Mouse (Mus musculus) midbrain, embryonic 12.5 days (tissue): ENCODE data around the gene Ttll8. TPM values are rescaled to one million over a fixed set of nuclear protein-coding genes. Genes with fewer than 3 reads are reported as not detected.

Experiments used
- ATAC-seq: fragments of 200-750 bp; cut with Nextera tagmentation; 2 replicates; pipeline ENCODE4 v1.8.0; 2017; ENCODE audit warnings: low read depth, moderate TSS enrichment, moderate library complexity; ENCODE audit not compliant: low FRiP score
- H3K27ac ChIP-seq: fragments of 300-500 bp; sonication (generic); replicated peaks from 2 replicates; pipeline ENCODE4 v1.5.1; 2016; ENCODE audit warnings: mild to moderate bottlenecking
- H3K27me3 ChIP-seq: fragments of 300-500 bp; sonication (generic); 2 replicates; pipeline ENCODE4 v1.6.1; 2016; ENCODE audit warnings: mild to moderate bottlenecking
- H3K36me3 ChIP-seq: fragments of 300-500 bp; sonication (generic); 2 replicates; pipeline ENCODE4 v1.6.1; 2016
- H3K4me1 ChIP-seq: fragments of 300-500 bp; sonication (generic); 2 replicates; pipeline ENCODE4 v1.6.1; 2016
- H3K4me2 ChIP-seq: fragments of 300-500 bp; sonication (generic); replicated peaks from 2 replicates; pipeline ENCODE4 v1.6.1; 2016; ENCODE audit warnings: mild to moderate bottlenecking, moderate library complexity
- H3K4me3 ChIP-seq: fragments of 300-500 bp; sonication (generic); 2 replicates; pipeline ENCODE4 v1.5.1; 2016; ENCODE audit warnings: mild to moderate bottlenecking
- H3K9ac ChIP-seq: fragments of 300-500 bp; sonication (generic); replicated peaks from 2 replicates; pipeline ENCODE4 v1.6.1; 2016; ENCODE audit warnings: mild to moderate bottlenecking, moderate library complexity
- H3K9me3 ChIP-seq: fragments of 300-500 bp; sonication (generic); 2 replicates; pipeline ENCODE4 v1.6.1; 2016; ENCODE audit warnings: mild to moderate bottlenecking
- WGBS: fragments of 180-500 bp; shearing (Covaris S2); methylation state at CpG from one replicate; pipeline ENCODE4 v1.1.7; 2016; 5-methylcytosine and 5-hydroxymethylcytosine counted together
- polyA plus RNA-seq: library from polyadenylated mRNA; unstranded; fragments of >200 nt; fragmentation: Nextera tagmentation; extraction: Ambion mirVana; gene quantifications from 2 replicates; pipeline ENCODE4 v1.2.1, GENCODE M21; 2016

The Ttll8 gene
- polyA plus RNA-seq, 1 experiment from 2014 or later: not detected

DNA sequence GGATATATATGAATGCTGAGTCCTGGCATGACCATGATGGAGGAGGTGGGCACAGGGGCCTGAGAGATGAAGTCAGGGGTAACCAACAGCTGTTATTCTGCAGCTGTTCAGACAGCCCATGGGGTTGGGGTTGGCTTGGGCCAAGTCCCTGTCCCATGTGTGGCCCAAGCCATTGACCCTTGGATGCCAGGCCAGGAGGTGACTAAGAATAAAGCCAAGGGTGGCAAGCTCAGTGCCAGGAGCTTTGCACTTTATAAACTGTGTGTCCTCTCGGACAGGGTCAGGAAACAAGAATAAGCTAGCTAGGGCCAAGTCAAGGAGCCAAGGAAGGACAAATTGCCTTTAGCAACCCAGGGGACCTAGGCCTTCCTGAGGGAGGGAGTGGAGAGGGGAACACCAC, 62.0 kb downstream of the Ttll8 start:
- no peaks in the 10 kb centered on the region for H3K9me3 ChIP-seq
- H3K4me1 ChIP-seq: peaks cover 14% of the 10 kb centered on the region
- no peak for ATAC-seq
- 96% methylated on average over 1 of the region's 1 CpGs for WGBS
- H3K4me2 ChIP-seq: no peak overlapping the region
- H3K36me3 ChIP-seq: no peaks in the 10 kb centered on the region
- H3K4me3 ChIP-seq: no peak overlapping the region
- no peak overlapping the region for H3K9ac ChIP-seq
- no peak overlapping the region for H3K27ac ChIP-seq
- H3K27me3 ChIP-seq: peaks cover 46% of the 10 kb centered on the region

GRCm38 (mm10) chr15:88891676-88892040, 62.6 kb downstream of the Ttll8 start:
- no peaks in the 10 kb centered on the region for H3K9me3 ChIP-seq
- H3K27me3 ChIP-seq: peaks cover 46% of the 10 kb centered on the region
- ATAC-seq: peak; percentile 8; the same call in 1 of the 2 replicates
- H3K9ac ChIP-seq: no peak overlapping the region
- H3K27ac ChIP-seq: no peak overlapping the region
- 67% methylated on average over 8 of the region's 8 CpGs for WGBS
- no peaks in the 10 kb centered on the region for H3K36me3 ChIP-seq
- peaks cover 14% of the 10 kb centered on the region for H3K4me1 ChIP-seq
- no peak overlapping the region; the same call in 1 of the 2 replicates for H3K4me3 ChIP-seq
- H3K4me2 ChIP-seq: peak overlapping the region; percentile 86; the same call in 1 of the 2 replicates

- peak; percentile 93 for ATAC-seq
- H3K9ac ChIP-seq: peak overlapping the region; percentile 67
- 2% methylated on average over 40 of the region's 41 CpGs for WGBS
- H3K4me1 ChIP-seq: peaks cover 14% of the 10 kb centered on the region
- H3K4me2 ChIP-seq: peak overlapping the region; percentile 86
- H3K27ac ChIP-seq: no peak overlapping the region
- H3K4me3 ChIP-seq: peak overlapping the region; percentile 51
- H3K9me3 ChIP-seq: no peaks in the 10 kb centered on the region
- peaks cover 46% of the 10 kb centered on the region for H3K27me3 ChIP-seq
- no peaks in the 10 kb centered on the region for H3K36me3 ChIP-seq
Observed at GRCm38 (mm10) chr15:88890751-88891675, 63.2 kb downstream of the Ttll8 start.

GRCm38 (mm10) chr15:88889994-88890393, 64.2 kb downstream of the Ttll8 start:
- peak overlapping the region; percentile 86 for H3K4me2 ChIP-seq
- no peak overlapping the region for H3K27ac ChIP-seq
- ATAC-seq: no peak
- 65% methylated on average over 3 of the region's 3 CpGs for WGBS
- no peak overlapping the region; the same call in 1 of the 2 replicates for H3K4me3 ChIP-seq
- H3K27me3 ChIP-seq: peaks cover 46% of the 10 kb centered on the region
- H3K36me3 ChIP-seq: no peaks in the 10 kb centered on the region
- H3K9ac ChIP-seq: no peak overlapping the region
- no peaks in the 10 kb centered on the region for H3K9me3 ChIP-seq
- H3K4me1 ChIP-seq: peaks cover 14% of the 10 kb centered on the region

- no peaks in the 10 kb centered on the region for H3K9me3 ChIP-seq
- WGBS: 85% methylated on average over 3 of the region's 3 CpGs
- no peak for ATAC-seq
- no peak overlapping the region for H3K27ac ChIP-seq
- no peak overlapping the region for H3K4me3 ChIP-seq
- peaks cover 46% of the 10 kb centered on the region for H3K27me3 ChIP-seq
- peaks cover 14% of the 10 kb centered on the region for H3K4me1 ChIP-seq
- no peak overlapping the region for H3K4me2 ChIP-seq
- H3K9ac ChIP-seq: no peak overlapping the region
- H3K36me3 ChIP-seq: no peaks in the 10 kb centered on the region
Observed at GRCm38 (mm10) chr15:88889032-88889431, 65.2 kb downstream of the Ttll8 start.

DNA sequence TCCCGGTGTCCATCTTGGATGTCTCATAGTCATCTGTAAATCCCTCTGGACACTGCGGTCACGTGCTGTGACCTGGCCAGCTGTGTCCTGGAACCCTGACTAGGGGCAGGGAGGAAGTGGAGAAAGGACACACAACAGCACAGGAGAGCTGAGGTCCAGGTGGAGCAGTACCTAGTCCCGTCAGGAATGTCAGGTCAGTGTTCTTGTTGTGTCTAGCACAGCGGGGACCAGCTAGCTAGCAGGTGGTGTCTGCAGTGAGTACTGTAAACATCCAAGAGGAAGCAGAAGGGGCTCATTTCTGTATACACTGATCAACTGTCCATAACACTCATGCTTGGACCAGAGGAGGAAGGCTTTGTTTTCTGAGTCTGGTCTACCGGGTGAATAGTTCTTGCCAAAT, 68.8 kb downstream of the Ttll8 start:
- no peak overlapping the region for H3K9ac ChIP-seq
- no peak overlapping the region for H3K4me2 ChIP-seq
- no peak overlapping the region for H3K4me3 ChIP-seq
- H3K4me1 ChIP-seq: peaks cover 5% of the 10 kb centered on the region; the same call in 1 of the 2 replicates
- H3K36me3 ChIP-seq: no peaks in the 10 kb centered on the region
- WGBS: 90% methylated on average over 6 of the region's 6 CpGs
- H3K27ac ChIP-seq: no peak overlapping the region
- ATAC-seq: no peak
- peaks cover 19% of the 10 kb centered on the region for H3K27me3 ChIP-seq
- H3K9me3 ChIP-seq: no peaks in the 10 kb centered on the region

DNA sequence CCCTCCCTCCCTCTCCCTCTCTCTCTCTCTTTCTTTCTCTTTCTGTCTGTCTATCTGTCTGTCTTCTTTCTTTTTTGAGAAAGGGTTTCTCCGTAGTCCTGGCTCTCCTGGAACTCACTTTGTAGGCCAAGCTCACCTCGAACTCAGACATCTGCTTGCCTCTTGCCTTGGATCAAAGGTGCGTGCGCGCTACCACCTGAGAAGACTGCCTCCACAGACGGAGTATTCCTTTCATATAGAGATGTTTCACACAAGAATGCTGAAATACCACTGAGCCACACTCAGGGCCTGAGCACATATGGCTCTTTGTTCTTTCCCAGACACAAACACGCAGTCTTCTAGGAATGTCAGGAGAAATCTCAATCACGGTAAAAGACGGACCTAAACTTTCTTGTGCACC, 70.9 kb downstream of the Ttll8 start:
- Histone ChIP-seq H3K27me3 (no peaks in the 10 kb centered on the region), H3K9me3 (no peaks in the 10 kb centered on the region), H3K4me1 (no peaks in the 10 kb centered on the region), H3K4me2 (no peak overlapping the region), H3K4me3 (no peak overlapping the region), H3K9ac (no peak overlapping the region), H3K27ac (no peak overlapping the region), H3K36me3 (no peaks in the 10 kb centered on the region)
- ATAC-seq: no peak
- WGBS: 84% methylated on average over 9 of the region's 9 CpGs

DNA sequence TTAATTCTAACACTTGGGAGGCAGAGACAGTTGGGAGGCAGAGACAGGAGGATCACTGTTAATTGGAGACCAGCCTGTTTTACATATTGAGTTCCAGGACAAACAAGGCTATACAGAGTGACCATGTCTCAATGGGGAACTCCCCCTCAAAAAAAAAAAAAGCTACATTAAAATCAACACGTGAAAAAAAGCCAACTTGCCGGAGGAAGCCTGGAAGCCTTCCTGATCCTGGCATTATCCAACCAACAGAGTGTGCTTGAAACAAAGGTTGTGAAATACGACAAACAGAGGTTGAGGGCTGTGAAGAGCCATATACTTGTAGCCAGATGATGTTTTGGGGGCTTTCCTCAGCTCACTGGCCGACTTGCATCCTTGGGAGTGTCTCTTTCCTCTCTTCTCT, 71.4 kb downstream of the Ttll8 start:
- Histone ChIP-seq H3K4me3 (no peak overlapping the region), H3K27me3 (no peaks in the 10 kb centered on the region), H3K4me1 (no peaks in the 10 kb centered on the region), H3K4me2 (no peak overlapping the region), H3K9me3 (no peaks in the 10 kb centered on the region), H3K9ac (no peak overlapping the region), H3K27ac (no peak overlapping the region), H3K36me3 (no peaks in the 10 kb centered on the region)
- WGBS: 75% methylated on average over 4 of the region's 4 CpGs
- no peak for ATAC-seq

DNA sequence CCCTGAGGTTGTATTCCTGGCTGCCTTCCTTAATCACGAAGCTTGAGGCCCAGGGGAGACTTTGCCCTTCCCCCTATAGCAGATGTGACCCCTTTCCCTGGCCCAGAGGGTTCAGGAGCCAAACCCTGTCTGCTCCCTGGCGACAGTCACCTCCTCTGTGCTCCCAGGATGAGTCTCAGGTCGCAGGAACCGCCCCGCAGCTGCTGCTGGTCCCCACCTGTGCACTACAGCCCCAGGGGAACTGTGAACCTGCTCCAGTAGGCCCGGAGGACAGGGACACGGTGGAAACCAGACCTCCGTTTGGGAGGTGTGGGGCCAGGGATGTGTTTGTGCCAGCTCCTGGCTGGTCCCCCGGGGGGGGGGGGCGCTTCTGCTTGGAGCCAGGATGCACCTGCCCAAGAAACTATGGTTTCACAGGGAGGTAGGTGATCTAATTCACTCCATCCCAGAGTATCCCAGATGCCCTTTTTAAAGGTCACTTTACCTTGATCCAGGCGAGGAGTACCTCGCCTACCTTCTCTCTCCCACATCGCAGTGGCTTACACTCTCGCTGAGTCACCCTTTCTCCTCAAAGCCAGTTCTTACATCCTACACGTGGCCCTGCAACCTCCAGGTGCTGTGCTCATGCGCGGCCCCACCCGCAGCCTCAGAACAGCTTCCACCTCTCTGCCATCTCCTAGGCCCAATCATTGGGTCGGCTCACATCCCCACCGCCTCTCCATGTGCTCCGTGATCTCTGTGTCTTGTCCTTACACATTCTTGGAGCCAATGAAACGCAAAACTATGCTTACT, 72.8 kb downstream of the Ttll8 start:
- no peak overlapping the region for H3K4me3 ChIP-seq
- H3K9ac ChIP-seq: no peak overlapping the region
- 67% methylated on average over 22 of the region's 22 CpGs for WGBS
- H3K36me3 ChIP-seq: no peaks in the 10 kb centered on the region
- no peak overlapping the region for H3K4me2 ChIP-seq
- no peak overlapping the region for H3K27ac ChIP-seq
- no peak for ATAC-seq
- no peaks in the 10 kb centered on the region for H3K4me1 ChIP-seq
- no peaks in the 10 kb centered on the region for H3K9me3 ChIP-seq
- no peaks in the 10 kb centered on the region for H3K27me3 ChIP-seq

GRCm38 (mm10) chr15:88877021-88877400, 77.2 kb downstream of the Ttll8 start:
- WGBS: 85% methylated on average over 10 of the region's 10 CpGs
- H3K9ac ChIP-seq: no peak overlapping the region
- no peaks in the 10 kb centered on the region for H3K9me3 ChIP-seq
- no peak overlapping the region for H3K4me3 ChIP-seq
- H3K4me1 ChIP-seq: 0 out of 2 replicates have a peak, but pooled peaks cover 4% of the 10 kb centered on the region
- peaks cover 22% of the 10 kb centered on the region for H3K27me3 ChIP-seq
- H3K36me3 ChIP-seq: no peaks in the 10 kb centered on the region
- ATAC-seq: no peak
- no peak overlapping the region for H3K4me2 ChIP-seq
- no peak overlapping the region for H3K27ac ChIP-seq

DNA sequence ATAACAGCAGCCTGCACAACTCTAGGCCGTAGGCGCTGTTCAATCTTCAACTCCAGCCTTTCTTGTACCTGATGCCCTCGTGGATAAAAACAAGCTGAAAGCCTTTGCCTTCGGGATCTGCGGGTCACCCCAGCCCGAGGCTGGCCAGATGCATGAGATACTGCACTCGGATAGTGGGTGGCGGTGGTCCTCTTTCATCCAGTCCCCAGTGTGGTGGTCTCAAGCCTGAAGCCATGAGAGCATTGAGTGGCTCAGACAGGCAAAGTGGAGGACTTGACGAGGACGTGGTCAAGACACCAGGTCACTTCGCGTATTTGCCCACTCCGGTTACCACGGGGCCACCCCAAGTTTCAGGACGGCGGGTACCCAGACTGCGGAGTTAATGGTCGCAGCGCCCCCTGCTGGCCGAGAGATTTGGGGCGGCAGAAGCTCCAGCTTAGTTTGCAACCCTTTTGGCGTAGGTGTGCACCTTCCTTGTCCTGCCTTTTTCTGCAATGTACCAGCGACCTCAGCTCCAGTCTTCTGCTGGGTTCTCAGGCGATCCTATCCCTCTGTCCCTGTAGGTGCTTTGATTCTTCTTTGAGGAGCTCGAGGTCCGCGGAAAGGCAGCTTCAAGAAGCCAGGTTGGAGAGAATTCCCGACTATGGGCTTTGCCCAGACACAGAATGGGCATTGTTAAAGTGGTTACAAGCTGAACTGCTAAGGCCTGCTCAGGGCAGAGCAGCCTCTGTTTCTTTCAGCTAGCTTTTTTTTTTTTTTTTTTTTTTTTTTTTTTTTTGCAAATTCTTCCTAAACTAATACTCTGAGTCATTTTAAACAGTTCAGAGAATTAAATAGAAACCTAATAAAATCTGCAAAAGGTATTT, 77.8 kb downstream of the Ttll8 start:
- Histone ChIP-seq H3K27ac (no peak overlapping the region), H3K9me3 (no peaks in the 10 kb centered on the region), H3K4me3 (no peak overlapping the region), H3K36me3 (no peaks in the 10 kb centered on the region), H3K4me1 (0 out of 2 replicates have a peak, but pooled peaks cover 4% of the 10 kb centered on the region), H3K27me3 (peaks cover 22% of the 10 kb centered on the region), H3K9ac (no peak overlapping the region), H3K4me2 (peak overlapping the region; percentile 41)
- 9% methylated on average over 28 of the region's 28 CpGs for WGBS
- ATAC-seq: peak; percentile 27; the same call in 1 of the 2 replicates
